Mouse (Mus musculus) embryonic facial prominence, embryonic 12.5 days (tissue): ENCODE measurements at regions not wholly inside any gene's neighbourhood (a gene's known extent, or its start where the extent isn't known, plus 50 kb on each side); places are given as distances from the start of the nearest gene placed in this dataset.

Source experiments
- ATAC-seq: fragments of 200-750 bp; cut with Nextera tagmentation; 2 replicates; pipeline ENCODE4 v1.8.0; 2017; ENCODE audit not compliant: insufficient number of reproducible peaks, insufficient read depth, low FRiP score, low TSS enrichment
- H3K27ac ChIP-seq: fragments of 300-500 bp; sonication (generic); 2 replicates; pipeline ENCODE4 v1.5.1; 2016; ENCODE audit warnings: mild to moderate bottlenecking
- H3K27me3 ChIP-seq: fragments of 300-500 bp; sonication (generic); 2 replicates; pipeline ENCODE4 v1.6.1; 2016; ENCODE audit warnings: mild to moderate bottlenecking, moderate library complexity
- H3K36me3 ChIP-seq: fragments of 300-500 bp; sonication (generic); 2 replicates; pipeline ENCODE4 v1.6.1; 2016; ENCODE audit warnings: mild to moderate bottlenecking
- H3K4me1 ChIP-seq: fragments of 300-500 bp; sonication (generic); 2 replicates; pipeline ENCODE4 v1.6.1; 2016
- H3K4me2 ChIP-seq: fragments of 300-500 bp; sonication (generic); replicated peaks from 2 replicates; pipeline ENCODE4 v1.6.1; 2016; ENCODE audit warnings: mild to moderate bottlenecking, moderate library complexity
- H3K4me3 ChIP-seq: fragments of 300-500 bp; sonication (generic); 2 replicates; pipeline ENCODE4 v1.5.1; 2016; ENCODE audit warnings: mild to moderate bottlenecking
- H3K9ac ChIP-seq: fragments of 300-500 bp; sonication (generic); 2 replicates; pipeline ENCODE4 v1.6.1; 2016; ENCODE audit warnings: mild to moderate bottlenecking, moderate library complexity
- H3K9me3 ChIP-seq: fragments of 300-500 bp; sonication (generic); 2 replicates; pipeline ENCODE4 v1.6.1; 2016; ENCODE audit warnings: mild to moderate bottlenecking, moderate library complexity
- WGBS: fragments of 180-500 bp; shearing (Covaris S2); methylation state at CpG from one replicate; pipeline ENCODE4 v1.1.7; 2016; 5-methylcytosine and 5-hydroxymethylcytosine counted together

DNA sequence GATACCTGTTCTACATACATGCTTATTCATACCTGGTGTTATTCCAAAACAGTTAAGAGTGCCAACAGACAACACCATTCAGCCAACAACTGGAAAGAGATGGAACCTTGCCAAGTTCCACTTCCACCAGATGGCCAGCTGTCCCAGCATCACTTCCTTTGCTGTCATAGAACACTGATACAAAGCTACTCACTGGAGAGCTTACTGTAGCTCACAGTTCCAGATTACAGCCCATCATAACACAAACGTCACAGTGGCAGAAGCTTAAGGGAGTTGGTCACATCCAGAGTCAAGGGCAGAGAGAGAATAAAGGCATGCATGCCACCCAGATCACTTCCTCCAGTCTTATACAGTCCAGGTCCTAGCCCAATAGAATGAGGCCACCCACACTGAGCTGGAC is 84.0 kb upstream of the Dlx6 start:
- H3K9me3 ChIP-seq: no peaks in the 10 kb centered on the region
- no peak overlapping the region for H3K4me2 ChIP-seq
- no peaks in the 10 kb centered on the region for H3K27me3 ChIP-seq
- WGBS: 63% methylated on average over 1 of the region's 1 CpGs
- H3K4me3 ChIP-seq: no peak overlapping the region
- no peaks in the 10 kb centered on the region for H3K36me3 ChIP-seq
- no peaks in the 10 kb centered on the region for H3K4me1 ChIP-seq
- H3K27ac ChIP-seq: no peak overlapping the region
- no peak overlapping the region for H3K9ac ChIP-seq
- no peak for ATAC-seq

DNA sequence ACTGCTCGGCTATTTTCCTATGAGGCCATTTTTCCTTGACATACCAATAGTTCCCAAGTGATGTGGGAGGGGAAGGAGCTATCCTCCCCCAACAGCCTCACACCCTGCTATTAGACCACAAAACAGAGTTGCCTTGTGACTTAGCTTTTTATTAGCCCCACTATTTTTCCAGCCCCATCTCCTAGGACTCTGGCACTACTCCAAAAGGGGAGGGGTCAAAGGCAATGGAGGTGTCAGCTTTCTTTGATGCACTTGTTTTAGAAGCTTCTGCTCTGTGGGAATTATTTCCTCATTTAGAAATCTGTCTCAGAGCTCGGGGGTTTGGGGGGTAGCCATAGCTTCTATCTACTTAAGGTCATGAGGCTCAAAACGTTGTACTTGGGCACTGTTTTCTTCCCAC is 81.6 kb upstream of the Dlx6 start:
- H3K9ac ChIP-seq: no peak overlapping the region
- H3K4me1 ChIP-seq: 0 out of 2 replicates have a peak, but pooled peaks cover 3% of the 10 kb centered on the region
- H3K27ac ChIP-seq: no peak overlapping the region
- no peak for ATAC-seq
- H3K36me3 ChIP-seq: no peaks in the 10 kb centered on the region
- H3K9me3 ChIP-seq: no peaks in the 10 kb centered on the region
- no peak overlapping the region for H3K4me2 ChIP-seq
- no peak overlapping the region for H3K4me3 ChIP-seq
- 53% methylated on average over 3 of the region's 3 CpGs for WGBS
- no peaks in the 10 kb centered on the region for H3K27me3 ChIP-seq

DNA sequence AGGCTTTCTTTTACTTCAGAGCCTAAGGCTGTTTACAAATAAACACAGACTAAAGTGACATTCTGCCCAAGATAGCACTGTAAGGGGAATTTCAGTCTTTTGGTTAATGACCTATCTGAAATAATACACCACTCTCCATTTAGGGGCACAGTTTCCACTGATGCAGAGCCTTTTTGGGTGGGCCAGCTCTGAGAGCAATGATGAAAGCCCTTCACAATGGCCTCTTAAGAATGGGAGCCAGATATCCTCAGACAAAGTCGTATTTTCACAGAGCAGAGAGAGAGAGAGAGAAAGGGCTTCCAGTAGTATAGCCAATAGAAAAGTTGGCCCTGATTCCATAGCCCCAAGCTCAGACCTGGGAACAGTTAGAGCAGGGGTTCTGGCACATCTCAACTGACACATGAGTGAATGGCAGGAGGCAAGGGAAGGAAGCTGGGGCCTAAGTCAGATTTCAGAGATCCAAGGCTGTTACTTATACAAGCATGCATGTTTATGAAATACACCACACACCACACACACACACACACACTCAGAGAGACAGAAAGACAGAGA is 77.1 kb upstream of the Dlx6 start:
- ATAC-seq: no peak
- Histone ChIP-seq H3K9ac (no peak overlapping the region), H3K4me1 (0 out of 2 replicates have a peak, but pooled peaks cover 3% of the 10 kb centered on the region), H3K9me3 (no peaks in the 10 kb centered on the region), H3K4me3 (no peak overlapping the region), H3K36me3 (no peaks in the 10 kb centered on the region), H3K4me2 (no peak overlapping the region), H3K27me3 (no peaks in the 10 kb centered on the region), H3K27ac (no peak overlapping the region)
- WGBS: 16% methylated on average over 1 of the region's 1 CpGs

DNA sequence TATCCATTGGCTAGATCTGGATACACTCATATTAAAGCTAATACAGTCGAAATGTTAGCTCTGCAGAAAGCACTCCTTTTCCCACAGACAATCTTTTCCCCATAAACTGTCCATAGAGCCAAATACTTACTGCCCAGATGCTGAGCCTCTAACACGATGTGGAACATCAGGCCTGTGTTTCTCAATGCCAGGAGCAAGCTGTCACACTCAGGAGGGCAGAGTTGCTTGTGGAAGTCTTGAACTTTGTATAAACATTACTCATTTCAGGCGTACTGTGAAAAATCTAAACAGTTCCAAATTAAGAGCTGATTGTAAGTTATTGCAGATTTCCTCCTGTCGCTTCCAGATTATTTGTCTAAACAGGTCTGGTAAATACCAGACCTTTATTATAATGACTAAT is 75.6 kb upstream of the Dlx6 start:
- no peaks in the 10 kb centered on the region for H3K27me3 ChIP-seq
- H3K4me1 ChIP-seq: 0 out of 2 replicates have a peak, but pooled peaks cover 3% of the 10 kb centered on the region
- H3K27ac ChIP-seq: no peak overlapping the region
- H3K4me2 ChIP-seq: no peak overlapping the region
- no peak overlapping the region for H3K4me3 ChIP-seq
- no peak for ATAC-seq
- no peaks in the 10 kb centered on the region for H3K36me3 ChIP-seq
- WGBS: 53% methylated on average over 4 of the region's 4 CpGs
- no peaks in the 10 kb centered on the region for H3K9me3 ChIP-seq
- no peak overlapping the region for H3K9ac ChIP-seq

DNA sequence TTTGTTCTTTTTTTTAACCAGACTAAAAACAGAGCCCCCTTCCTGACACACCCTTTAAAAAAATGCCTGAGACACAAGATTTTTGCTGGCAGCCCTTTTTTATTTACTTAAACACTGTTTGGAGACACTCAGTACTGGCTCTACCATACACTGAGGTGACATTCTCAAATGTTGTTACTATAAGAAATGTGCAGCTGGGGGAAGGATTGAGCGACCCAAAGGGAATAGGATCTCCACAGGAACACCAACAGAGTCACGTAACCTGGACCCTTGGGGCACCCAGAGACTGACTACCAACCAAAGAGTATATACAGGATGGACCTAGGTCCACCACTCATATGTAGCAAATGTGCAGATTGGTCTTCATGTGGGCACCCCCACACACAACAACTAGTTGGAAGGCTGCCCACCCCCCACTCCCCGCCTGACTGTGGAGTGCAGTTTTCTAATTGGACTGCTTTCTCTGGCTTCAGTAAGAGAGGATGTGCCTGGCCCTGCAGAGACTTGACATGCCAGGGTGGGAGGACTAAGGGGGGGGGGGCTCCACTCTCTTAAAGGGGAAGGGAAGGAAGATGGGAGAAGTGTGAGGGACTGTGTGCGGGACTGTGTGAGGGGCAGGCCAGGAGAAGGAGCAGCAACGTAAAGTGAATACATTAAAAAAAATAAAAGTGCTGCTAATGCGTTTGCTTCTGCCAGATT is 68.7 kb upstream of the Dlx6 start:
- Histone ChIP-seq H3K9ac (no peak overlapping the region), H3K4me1 (peaks cover 8% of the 10 kb centered on the region), H3K9me3 (no peaks in the 10 kb centered on the region), H3K4me2 (no peak overlapping the region), H3K27ac (no peak overlapping the region), H3K4me3 (no peak overlapping the region), H3K27me3 (no peaks in the 10 kb centered on the region), H3K36me3 (no peaks in the 10 kb centered on the region)
- 34% methylated on average over 6 of the region's 6 CpGs for WGBS
- ATAC-seq: no peak

DNA sequence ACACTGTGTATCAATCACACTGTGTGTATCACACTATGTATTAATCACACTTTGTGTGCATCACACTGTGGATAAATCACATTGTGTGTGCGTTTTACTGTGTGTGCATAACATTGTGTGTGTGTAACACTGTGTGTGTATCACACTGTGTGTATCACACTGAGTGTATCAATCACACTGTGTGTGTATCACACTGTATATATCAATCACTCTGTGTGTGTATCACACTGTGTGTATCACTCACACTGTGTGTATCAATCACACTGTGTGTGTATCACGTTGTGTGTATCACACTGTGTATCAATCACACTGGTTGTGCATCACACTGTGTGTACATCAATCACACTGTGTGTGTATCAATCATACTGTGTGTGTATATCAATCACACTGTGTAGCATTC is 62.8 kb upstream of the Dlx6 start:
- 0 out of 2 replicates have a peak, but pooled peaks have one; percentile 43 for ATAC-seq
- Histone ChIP-seq H3K27ac (no peak overlapping the region), H3K27me3 (no peaks in the 10 kb centered on the region; the same call in 1 of the 2 replicates), H3K4me3 (no peak overlapping the region), H3K36me3 (no peaks in the 10 kb centered on the region), H3K9ac (no peak overlapping the region), H3K9me3 (no peaks in the 10 kb centered on the region), H3K4me1 (peaks cover 9% of the 10 kb centered on the region; the same call in 1 of the 2 replicates), H3K4me2 (no peak overlapping the region)
- WGBS: 94% methylated on average over 2 of the region's 2 CpGs

DNA sequence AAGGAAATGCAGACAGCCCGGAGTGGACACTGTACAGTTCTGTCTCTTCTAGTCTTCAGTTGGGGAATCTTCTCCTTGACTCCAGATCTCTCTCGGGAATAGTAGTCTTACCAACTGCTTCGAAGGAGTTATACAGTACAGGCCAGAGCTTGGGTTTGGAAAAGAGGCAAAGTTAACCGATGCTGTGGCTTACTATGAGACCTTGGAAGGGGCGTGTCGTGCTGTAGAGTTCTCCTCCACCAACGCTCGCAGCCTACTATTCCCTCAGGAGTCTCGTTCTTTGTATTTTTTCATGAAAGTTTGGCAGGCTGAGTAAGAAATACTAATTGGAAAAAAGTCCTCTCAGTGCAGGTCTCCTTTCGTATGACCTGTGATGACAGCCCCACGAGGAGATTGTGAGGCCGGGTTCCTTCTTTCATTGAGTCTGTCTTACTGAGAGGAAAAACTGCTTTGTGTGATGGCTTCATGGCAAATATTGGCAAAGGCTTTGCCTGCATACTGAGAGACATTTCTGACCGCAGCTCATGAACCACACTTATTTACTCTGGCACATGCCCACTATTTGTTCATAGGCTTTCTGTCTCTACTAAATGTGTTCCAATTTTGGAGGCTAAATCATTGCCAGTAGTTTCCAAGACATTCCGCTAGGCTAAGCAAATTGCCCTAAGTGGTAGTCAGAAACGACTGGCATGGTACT is 61.4 kb upstream of the Dlx6 start:
- WGBS: 83% methylated on average over 15 of the region's 15 CpGs
- Histone ChIP-seq H3K27me3 (no peaks in the 10 kb centered on the region; the same call in 1 of the 2 replicates), H3K4me1 (peaks cover 9% of the 10 kb centered on the region; the same call in 1 of the 2 replicates), H3K36me3 (no peaks in the 10 kb centered on the region), H3K27ac (no peak overlapping the region), H3K9me3 (no peaks in the 10 kb centered on the region), H3K4me2 (no peak overlapping the region), H3K9ac (no peak overlapping the region), H3K4me3 (no peak overlapping the region)
- no peak for ATAC-seq
